Mouse (Mus musculus): Measurements from ENCODE around the gene Mrpl1. TPM values are rescaled to one million over a fixed set of nuclear protein-coding genes. Genes with fewer than 3 reads are reported as not detected.

The Mrpl1 gene
- total RNA-seq (2021), result 10 to 100 TPM; 28.8 to 32.6 TPM

- DNase-seq, result peak; percentile 44 to 58
- intact Hi-C loops (cut with DNase I), result loop anchor here (1.0 kb wide), 1 partner anchor 47 kb away; no protein-coding TSS in a partner anchor
These were observed at the start of gene Mrpl1 for GRCm38 (mm10) chr5:96209459-96209858. TSS of gene Mrpl1 (plus strand) at chr5:96209493.

- intact Hi-C loops (cut with DNase I), result loop anchor here (5.0 to 10.0 kb wide), 3 partner anchors 58 to 186 kb away; no protein-coding TSS in a partner anchor
- DNase-seq, result peak; percentile 33 to 60
These were observed 48.6 kb upstream of the Mrpl1 start for GRCm38 (mm10) chr5:96160467-96161262.

- DNase-seq, result peak in 1 of 2 experiments; percentile 21
- intact Hi-C loops (cut with DNase I), result loop anchor here (5.0 to 10.0 kb wide), 3 partner anchors 59 to 186 kb away; no protein-coding TSS in a partner anchor
These were observed 48.1 kb upstream of the Mrpl1 start for GRCm38 (mm10) chr5:96161263-96161577.

DNA sequence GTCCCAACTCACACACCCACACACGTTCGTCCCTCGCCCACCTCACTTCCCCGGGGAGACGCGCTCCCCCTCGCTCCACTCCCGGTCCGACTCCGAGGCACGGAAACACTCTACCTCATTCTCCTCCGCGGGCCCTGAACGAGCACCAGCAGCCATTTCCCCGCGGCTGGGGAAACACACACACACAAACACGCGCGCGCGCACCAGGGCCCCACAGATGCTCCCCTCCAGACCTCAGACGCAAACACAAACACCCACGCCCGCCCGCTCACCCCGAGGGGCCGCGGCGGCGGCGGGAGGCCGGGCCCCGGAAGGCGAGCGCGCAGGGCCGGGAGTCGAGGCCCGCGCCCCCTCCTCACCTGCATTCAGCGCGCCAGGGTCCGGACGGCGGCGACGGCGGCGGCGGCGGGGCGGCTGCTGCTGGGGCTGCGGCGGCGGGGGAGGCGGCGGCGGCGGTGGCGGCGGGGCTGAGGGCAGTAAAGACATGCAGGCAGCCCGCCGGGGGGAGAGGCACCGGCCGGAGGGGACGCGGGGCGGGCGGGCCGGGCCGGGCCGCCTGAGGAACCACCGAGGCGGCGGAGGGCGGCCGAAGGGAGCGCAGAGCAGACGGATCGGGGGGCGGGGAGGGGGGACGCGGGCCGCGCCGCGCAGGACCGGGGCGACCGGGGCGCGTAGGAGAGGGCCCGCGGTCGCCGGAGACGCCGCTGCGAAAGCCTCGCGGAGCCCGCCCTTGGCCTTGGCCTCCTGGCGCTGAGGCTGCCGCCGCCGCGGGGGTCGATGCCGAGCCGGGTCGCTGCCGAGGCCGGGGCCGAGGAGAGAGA lies 47.5 kb upstream of the Mrpl1 start:
- intact Hi-C loops (cut with DNase I), result loop anchor here (1.0 to 10.0 kb wide), 4 partner anchors 48 to 187 kb away; partner anchors contain the start of gene Mrpl1
- DNase-seq, result peak; percentile 58 to 70

GRCm38 (mm10) chr5:96162399-96163331 lies 46.6 kb upstream of the Mrpl1 start:
- peak; percentile 82 to 83 for DNase-seq
- intact Hi-C loops (cut with DNase I), result loop anchor here (1.0 to 10.0 kb wide), 4 partner anchors 47 to 188 kb away; partner anchors contain the start of gene Mrpl1

DNA sequence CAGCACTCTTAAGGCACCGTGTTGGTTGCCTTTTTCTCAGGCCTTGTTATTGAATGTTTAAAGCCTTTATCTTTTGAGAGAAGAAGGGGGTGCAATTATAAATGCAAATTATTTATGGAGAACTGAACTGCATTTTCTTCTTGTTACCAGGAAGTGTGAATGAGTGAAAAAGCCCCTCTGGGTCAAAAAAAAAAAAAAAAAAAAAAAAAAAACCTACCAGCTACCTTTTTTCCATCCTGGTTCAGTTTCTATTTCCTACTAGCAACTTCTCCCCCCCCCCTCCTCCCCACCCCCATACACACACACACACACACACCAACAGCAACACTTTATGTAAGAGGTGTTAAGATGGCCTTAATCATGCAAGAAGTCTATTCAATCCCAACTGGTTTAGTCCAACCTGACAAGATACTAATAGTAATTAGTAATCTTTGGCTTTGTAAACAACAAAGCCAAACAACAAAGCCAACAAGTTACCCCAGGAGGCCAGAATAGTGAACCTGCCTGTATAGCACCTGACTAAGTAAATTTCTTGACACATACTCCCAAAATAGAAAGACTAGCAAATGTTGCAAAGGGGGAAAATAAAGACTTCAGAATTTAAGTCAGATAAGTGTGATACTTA lies 45.8 kb upstream of the Mrpl1 start:
- intact Hi-C loops (cut with DNase I), result loop anchor here (5.0 to 10.0 kb wide), 3 partner anchors 61 to 189 kb away; no protein-coding TSS in a partner anchor
- no peak for DNase-seq

- DNase-seq, result peak; percentile 45 to 50
- intact Hi-C loops (cut with DNase I), result loop anchor here (5.0 to 10.0 kb wide), 3 partner anchors 62 to 189 kb away; no protein-coding TSS in a partner anchor
These were observed 45.3 kb upstream of the Mrpl1 start, which contains the start of gene Cnot6l for GRCm38 (mm10) chr5:96164021-96164411. TSS of gene Cnot6l (minus strand) at chr5:96164171.

DNA sequence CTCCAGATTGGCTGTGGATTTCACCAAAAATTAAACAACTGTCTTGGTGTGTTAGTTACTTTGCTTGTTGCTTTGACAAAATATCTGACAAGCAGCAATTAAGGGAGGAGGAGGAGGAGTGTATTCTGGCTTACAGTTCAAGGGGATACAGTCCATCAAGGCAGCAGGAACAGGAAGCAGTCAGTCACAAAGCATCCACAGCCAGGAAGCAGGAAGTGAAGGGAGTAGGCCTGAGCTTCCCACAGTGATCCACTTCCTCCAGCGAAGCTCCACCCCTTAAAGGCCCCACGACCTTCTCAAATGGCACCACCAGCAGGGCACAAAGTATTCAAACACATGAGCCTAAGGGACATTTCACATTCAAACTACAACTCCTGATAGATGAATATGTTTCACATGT lies 42.5 kb upstream of the Mrpl1 start:
- intact Hi-C loops (cut with DNase I), result loop anchor here (10.0 kb wide), 1 partner anchor 192 kb away; no protein-coding TSS in a partner anchor

DNA sequence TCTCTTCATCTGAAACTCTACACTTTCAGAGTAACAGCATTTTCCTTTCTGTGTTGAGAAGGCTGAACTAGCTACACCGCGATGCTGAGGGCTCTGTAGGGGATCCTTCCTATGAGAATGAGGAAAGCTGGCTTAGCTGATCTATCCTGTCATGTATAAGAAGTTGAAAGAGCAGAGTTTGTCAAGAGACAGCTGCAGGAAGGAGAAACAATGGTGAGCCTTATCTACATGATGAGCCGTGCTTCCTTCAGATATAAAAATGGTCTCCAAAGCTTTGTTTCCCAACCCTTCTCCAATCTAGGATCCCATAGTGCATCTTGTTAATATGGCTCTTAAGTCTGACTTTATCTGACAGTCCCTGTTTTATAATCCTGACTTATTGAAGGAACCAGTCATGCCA lies 38.9 kb upstream of the Mrpl1 start:
- intact Hi-C loops (cut with DNase I), result no loop called here
- no peak for DNase-seq

More for the DNA sequence above, 42.5 kb upstream of the Mrpl1 start:
- no peak for DNase-seq

- no peak for DNase-seq
- intact Hi-C loops (cut with DNase I), result no loop called here
These were observed 37.5 kb upstream of the Mrpl1 start for GRCm38 (mm10) chr5:96171765-96172164.

- DNase-seq, result peak in 1 of 2 experiments; percentile 15
These were observed 33.2 kb upstream of the Mrpl1 start for GRCm38 (mm10) chr5:96176121-96176520.

GRCm38 (mm10) chr5:96176879-96177358 lies 32.4 kb upstream of the Mrpl1 start:
- no peak for DNase-seq
- intact Hi-C loops (cut with DNase I), result loop anchor here (2.0 kb wide), 1 partner anchor 20 kb away; no protein-coding TSS in a partner anchor

More at GRCm38 (mm10) chr5:96176121-96176520, 33.2 kb upstream of the Mrpl1 start:
- intact Hi-C loops (cut with DNase I), result loop anchor here (2.0 kb wide), 1 partner anchor 21 kb away; no protein-coding TSS in a partner anchor

GRCm38 (mm10) chr5:96183211-96183610 lies 26.1 kb upstream of the Mrpl1 start:
- intact Hi-C loops (cut with DNase I), result no loop called here

DNA sequence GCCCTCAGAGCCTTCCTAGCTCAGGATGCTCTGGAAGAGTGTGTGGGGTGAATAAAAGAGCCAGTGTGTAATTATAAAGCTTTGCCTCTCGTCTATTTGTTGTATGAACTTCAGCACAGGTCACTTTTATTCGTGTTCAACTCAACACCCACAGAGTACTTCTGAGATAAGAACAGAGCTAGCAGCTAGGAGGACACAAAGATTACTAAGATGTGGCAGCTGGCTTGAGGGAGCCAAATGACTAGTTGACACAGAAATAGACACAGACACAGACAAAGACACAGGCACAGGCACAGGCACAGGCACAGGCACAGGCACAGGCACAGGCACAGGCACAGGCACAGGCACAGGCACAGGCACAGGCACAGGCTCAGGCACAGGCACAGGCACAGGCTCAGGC lies 25.3 kb upstream of the Mrpl1 start:
- intact Hi-C loops (cut with DNase I), result no loop called here
- no peak for DNase-seq

More at GRCm38 (mm10) chr5:96183211-96183610, 26.1 kb upstream of the Mrpl1 start:
- DNase-seq, result no peak

GRCm38 (mm10) chr5:96189761-96190160 lies 19.5 kb upstream of the Mrpl1 start:
- intact Hi-C loops (cut with DNase I), result no loop called here
- DNase-seq, result no peak

- intact Hi-C loops (cut with DNase I), result no loop called here
- DNase-seq, result no peak
These were observed 18.0 kb upstream of the Mrpl1 start for GRCm38 (mm10) chr5:96191251-96191650.

GRCm38 (mm10) chr5:96196547-96197052 lies 12.7 kb upstream of the Mrpl1 start:
- DNase-seq, result no peak
- intact Hi-C loops (cut with DNase I), result loop anchor here (2.0 kb wide), 1 partner anchor 20 kb away; no protein-coding TSS in a partner anchor

GRCm38 (mm10) chr5:96198271-96198670 lies 11.0 kb upstream of the Mrpl1 start:
- DNase-seq, result no peak
- intact Hi-C loops (cut with DNase I), result no loop called here

GRCm38 (mm10) chr5:96200269-96200668 lies 9.0 kb upstream of the Mrpl1 start:
- intact Hi-C loops (cut with DNase I), result no loop called here
- no peak for DNase-seq
